Mouse (Mus musculus) MEL (cell line): ENCODE measurements around the gene Copz2. TPM values are rescaled to one million over a fixed set of nuclear protein-coding genes. Genes with fewer than 3 reads are reported as not detected.

ENCODE experiments used
- DNase-seq: peaks from one replicate; pipeline ENCODE4 v3.0.0; 2011; ENCODE audit warnings: low read depth, low spot score
- H3K27ac ChIP-seq: 2 replicates; pipeline ENCODE4 v1.5.1; 2012; ENCODE audit warnings: low read depth, mild to moderate bottlenecking, control low read depth, low read length, moderate library complexity; ENCODE audit not compliant: control insufficient read depth
- H3K27me3 ChIP-seq, 2 experiments: fragments of 150-350 bp in 1 of 2; sonication (generic) in 1 of 2; 2 replicates each; pipeline ENCODE4 v1.6.1; 2012; ENCODE audit warnings: low read length in 2 of 2, mild to moderate bottlenecking in 2 of 2, improper control_type of control experiment in 1 of 2, moderate library complexity in 1 of 2; ENCODE audit not compliant: insufficient read depth in 2 of 2, control insufficient read depth in 1 of 2
- H3K36me3 ChIP-seq, 2 experiments: 2 replicates each; pipeline ENCODE4 v1.6.1; 2012 to 2014; ENCODE audit warnings: low read length in 2 of 2, improper control_type of control experiment in 1 of 2, inconsistent platforms in 1 of 2, mild to moderate bottlenecking in 1 of 2; ENCODE audit not compliant: insufficient read depth in 2 of 2, control insufficient read depth in 1 of 2
- H3K4me1 ChIP-seq, 2 experiments: fragments of 150-350 bp in 1 of 2; sonication (generic) in 1 of 2; 2 replicates each; pipeline ENCODE4 v1.6.1; 2012; ENCODE audit warnings: low read length in 2 of 2, improper control_type of control experiment in 1 of 2, mild to moderate bottlenecking in 1 of 2; ENCODE audit not compliant: insufficient read depth in 2 of 2, control insufficient read depth in 1 of 2
- H3K4me3 ChIP-seq, 2 experiments: fragments of 150-350 bp in 1 of 2; sonication (generic) in 1 of 2; 2 replicates each; pipeline ENCODE4 v1.5.1; 2012; ENCODE audit warnings: low read depth in 2 of 2, low read length in 2 of 2, mild to moderate bottlenecking in 2 of 2, moderate library complexity in 2 of 2, control low read depth in 1 of 2, improper control_type of control experiment in 1 of 2; ENCODE audit not compliant: control insufficient read depth in 1 of 2, insufficient read depth in 1 of 2
- H3K79me2 ChIP-seq: 2 replicates; pipeline ENCODE4 v1.6.1; 2012; ENCODE audit warnings: mild to moderate bottlenecking, low read length, moderate library complexity; ENCODE audit not compliant: control insufficient read depth, poor library complexity, insufficient read depth
- H3K9ac ChIP-seq: 2 replicates; pipeline ENCODE4 v1.6.1; 2012; ENCODE audit warnings: low read depth, mild to moderate bottlenecking, control low read depth, low read length, moderate library complexity; ENCODE audit not compliant: control insufficient read depth, poor library complexity, severe bottlenecking
- H3K9me3 ChIP-seq: fragments of 150-350 bp; sonication (generic); replicated peaks from 2 replicates; pipeline ENCODE4 v1.6.1; 2012; ENCODE audit warnings: mild to moderate bottlenecking, low read length, improper control_type of control experiment, moderate library complexity; ENCODE audit not compliant: insufficient read depth
- BHLHE40 ChIP-seq: IDR thresholded peaks from 2 replicates; pipeline ENCODE4 v1.6.1; 2012; ENCODE audit warnings: low read depth, mild to moderate bottlenecking, inconsistent platforms, low read length, improper control_type of control experiment, borderline replicate concordance
- CTCF ChIP-seq, 3 experiments: IDR thresholded peaks in 2 of 3; conservative IDR thresholded peaks in 1 of 3; 2 replicates each; pipeline ENCODE4 v1.5.1; 2011 to 2012; ENCODE audit warnings: low read length in 3 of 3, low read depth in 2 of 3, mild to moderate bottlenecking in 2 of 3, improper control_type of control experiment in 1 of 3, inconsistent platforms in 1 of 3, mixed read lengths in 1 of 3, moderate library complexity in 1 of 3; ENCODE audit not compliant: control insufficient read depth in 1 of 3, insufficient read depth in 1 of 3, poor library complexity in 1 of 3, severe bottlenecking in 1 of 3
- E2F4 ChIP-seq: IDR thresholded peaks from 2 replicates; pipeline ENCODE4 v1.6.1; 2011; ENCODE audit warnings: low read depth, low read length, improper control_type of control experiment, borderline replicate concordance
- ELF1 ChIP-seq: IDR thresholded peaks from 2 replicates; pipeline ENCODE4 v1.6.1; 2014; ENCODE audit warnings: low read depth, mild to moderate bottlenecking, inconsistent platforms, low read length, improper control_type of control experiment, moderate library complexity
- ETS1 ChIP-seq: IDR thresholded peaks from 2 replicates; pipeline ENCODE4 v1.6.1; 2012; ENCODE audit warnings: low read depth, mild to moderate bottlenecking, inconsistent platforms, low read length, improper control_type of control experiment, moderate library complexity
- JUND ChIP-seq: IDR thresholded peaks from 2 replicates; pipeline ENCODE4 v1.6.1; 2011; ENCODE audit warnings: low read depth, mild to moderate bottlenecking, improper control_type of control experiment, low read length
- MEF2A ChIP-seq: IDR thresholded peaks from 2 replicates; pipeline ENCODE4 v1.6.1; 2014; ENCODE audit warnings: low read depth, mild to moderate bottlenecking, inconsistent platforms, low read length, improper control_type of control experiment; ENCODE audit not compliant: poor library complexity, insufficient replicate concordance, severe bottlenecking; ENCODE audit errors: extremely low read depth
- MYB ChIP-seq: IDR thresholded peaks from 2 replicates; pipeline ENCODE4 v1.6.1; 2011; ENCODE audit warnings: mild to moderate bottlenecking, low read depth, low read length, improper control_type of control experiment
- NELFE ChIP-seq: IDR thresholded peaks from 2 replicates; pipeline ENCODE4 v1.6.1; 2011; ENCODE audit warnings: low read depth, low read length, improper control_type of control experiment
- POLR2A ChIP-seq, 2 experiments: IDR thresholded peaks; 2 replicates each; pipeline ENCODE4 v1.6.1; 2011 to 2012; ENCODE audit warnings: low read length in 2 of 2, mild to moderate bottlenecking in 2 of 2, control low read depth in 1 of 2, improper control_type of control experiment in 1 of 2, low read depth in 1 of 2, moderate library complexity in 1 of 2; ENCODE audit not compliant: control insufficient read depth in 1 of 2, insufficient read depth in 1 of 2, poor library complexity in 1 of 2
- POLR2AphosphoS2 ChIP-seq: IDR thresholded peaks from 2 replicates; pipeline ENCODE4 v1.6.1; 2011; ENCODE audit warnings: low read length, improper control_type of control experiment
- POLR2AphosphoS5 ChIP-seq: IDR thresholded peaks from 2 replicates; pipeline ENCODE4 v1.6.1; 2012; ENCODE audit warnings: low read depth, borderline replicate concordance, mild to moderate bottlenecking, inconsistent platforms, low read length, moderate library complexity, mixed read lengths
- RAD21 ChIP-seq: IDR thresholded peaks from 2 replicates; pipeline ENCODE4 v1.6.1; 2011; ENCODE audit warnings: mild to moderate bottlenecking, low read depth, low read length, improper control_type of control experiment
- SIN3A ChIP-seq: IDR thresholded peaks from 2 replicates; pipeline ENCODE4 v1.6.1; 2012; ENCODE audit warnings: low read length, improper control_type of control experiment, inconsistent platforms
- SMC3 ChIP-seq: IDR thresholded peaks from 2 replicates; pipeline ENCODE4 v1.6.1; 2011; ENCODE audit warnings: low read depth, low read length, improper control_type of control experiment
- TAL1 ChIP-seq: IDR thresholded peaks from 2 replicates; pipeline ENCODE4 v1.6.1; 2012; ENCODE audit warnings: mild to moderate bottlenecking, inconsistent platforms, low read length, moderate library complexity, mixed read lengths
- TBP ChIP-seq: IDR thresholded peaks from 2 replicates; pipeline ENCODE4 v1.8.0; 2011; ENCODE audit warnings: low read depth, low read length, improper control_type of control experiment
- UBTF ChIP-seq: IDR thresholded peaks from 2 replicates; pipeline ENCODE4 v1.6.1; 2012; ENCODE audit warnings: low read depth, mild to moderate bottlenecking, inconsistent platforms, low read length, improper control_type of control experiment, moderate library complexity, borderline replicate concordance; ENCODE audit not compliant: insufficient read depth
- USF1 ChIP-seq: IDR thresholded peaks from 2 replicates; pipeline ENCODE4 v1.6.1; 2014; ENCODE audit warnings: low read depth, mild to moderate bottlenecking, inconsistent platforms, low read length, improper control_type of control experiment, moderate library complexity
- ZC3H11A ChIP-seq: IDR thresholded peaks from 2 replicates; pipeline ENCODE4 v1.6.1; 2012; ENCODE audit warnings: low read depth, mild to moderate bottlenecking, inconsistent platforms, low read length, improper control_type of control experiment
- ZKSCAN1 ChIP-seq: IDR thresholded peaks from 2 replicates; pipeline ENCODE4 v1.6.1; 2012; ENCODE audit warnings: low read depth, mild to moderate bottlenecking, inconsistent platforms, low read length, improper control_type of control experiment, moderate library complexity
- ZMIZ1 ChIP-seq: IDR thresholded peaks from 2 replicates; pipeline ENCODE4 v1.6.1; 2012; ENCODE audit warnings: low read depth, mild to moderate bottlenecking, inconsistent platforms, low read length, improper control_type of control experiment, moderate library complexity
- polyA plus RNA-seq, 2 experiments: library from polyadenylated mRNA; stranded (reverse) in 1 of 2; unstranded in 1 of 2; fragments of >175 nt in 1 of 2; fragments of >200 nt in 1 of 2; gene quantifications; 2 replicates each; pipeline versions ENCODE4 v1.2.1 to v1.2.4; 2012; ENCODE audit warnings: low replicate concordance in 2 of 2, low read depth in 1 of 2; ENCODE audit not compliant: insufficient read length in 2 of 2, insufficient read depth in 1 of 2, missing spikeins in 1 of 2
- total RNA-seq: library from RNA; depleted of rRNA; stranded (reverse); fragments of 300-350 nt; gene quantifications from 2 replicates; pipeline ENCODE4 v1.2.3, GENCODE M21; 2012

The Copz2 gene
- total and polyA plus RNA-seq, 3 experiments = 2.1 to 6.3 TPM; not detected in 1

GRCm38 (mm10) chr11:96860564-96860963 lies 10.9 kb downstream of the Copz2 start:
- TF ChIP-seq TBP (0 out of 2 replicates have a peak, but pooled peaks have one; percentile 36), SMC3 (peak; percentile 87), RAD21 (peak; percentile 87), UBTF (no peak), CTCF (IDR thresholded peaks at IDR 0.05 in 2 of 3, conservative IDR thresholded peaks at IDR 0.05 in 1 of 3; ENCODE audit: control insufficient read depth in 1 of 3, insufficient read depth in 1 of 3, low read depth in 2 of 3, low read length in 3 of 3, poor library complexity in 1 of 3, severe bottlenecking in 1 of 3) (peak; percentile 95 to 99 (median 98); a peak in 5 of 6 replicates), ZC3H11A (peak; percentile 73)
- H3K4me3 ChIP-seq = no peak overlapping the region

GRCm38 (mm10) chr11:96861446-96861845 lies 11.8 kb downstream of the Copz2 start:
- H3K36me3 ChIP-seq = no peaks in the 10 kb centered on the region
- H3K9me3 ChIP-seq = no peaks in the 10 kb centered on the region
- TF ChIP-seq NELFE (no peak), ELF1 (no peak), POLR2A (IDR thresholded peaks at IDR 0.05; ENCODE audit: control insufficient read depth in 1 of 2, insufficient read depth in 1 of 2, low read depth in 1 of 2, low read length in 2 of 2, poor library complexity in 1 of 2) (no peak), E2F4 (no peak), ETS1 (no peak), ZMIZ1 (no peak), TAL1 (no peak), POLR2AphosphoS2 (no peak), MEF2A (no peak), SIN3A (no peak), ZKSCAN1 (no peak), JUND (no peak), POLR2AphosphoS5 (no peak), CTCF (IDR thresholded peaks at IDR 0.05 in 2 of 3, conservative IDR thresholded peaks at IDR 0.05 in 1 of 3; ENCODE audit: control insufficient read depth in 1 of 3, insufficient read depth in 1 of 3, low read depth in 2 of 3, low read length in 3 of 3, poor library complexity in 1 of 3, severe bottlenecking in 1 of 3) (no peak; a peak in 1 of 6 replicates), TBP (no peak), USF1 (no peak), MYB (no peak), BHLHE40 (no peak)
- peak overlapping the region; percentile 56 to 64 for H3K4me3 ChIP-seq
- peak overlapping the region; percentile 34 for H3K9ac ChIP-seq
- no peaks in the 10 kb centered on the region for H3K79me2 ChIP-seq
- no peaks in the 10 kb centered on the region; a peak in 1 of 4 replicates for H3K27me3 ChIP-seq
- peak; percentile 28 for DNase-seq
- peaks cover 0 to 10% of the 10 kb centered on the region in 2 experiments; a peak in 1 of 4 replicates for H3K4me1 ChIP-seq
- no peak overlapping the region for H3K27ac ChIP-seq

More at GRCm38 (mm10) chr11:96860564-96860963, 10.9 kb downstream of the Copz2 start:
- H3K27ac ChIP-seq = no peak overlapping the region
- H3K9me3 ChIP-seq = no peaks in the 10 kb centered on the region
- no peaks in the 10 kb centered on the region for H3K36me3 ChIP-seq
- peak; percentile 89 for DNase-seq
- H3K27me3 ChIP-seq = no peaks in the 10 kb centered on the region; a peak in 1 of 4 replicates
- peaks cover 0 to 10% of the 10 kb centered on the region in 2 experiments; a peak in 1 of 4 replicates for H3K4me1 ChIP-seq
- H3K9ac ChIP-seq = no peak overlapping the region
- no peaks in the 10 kb centered on the region for H3K79me2 ChIP-seq
